Mouse (Mus musculus) layer of hippocampus, adult 8-10 months (tissue): ENCODE data around the gene Smim24. TPM values are rescaled to one million over a fixed set of nuclear protein-coding genes. Genes with fewer than 3 reads are reported as not detected.

Experiments used
- DNase-seq, 2 experiments: peaks; one replicate each; pipeline ENCODE4 v3.0.0; 2022; ENCODE audit warnings: low spot score in 2 of 2
- total RNA-seq, 4 experiments: library from RNA; stranded (reverse); gene quantifications; 2 replicates each; pipeline ENCODE4 v1.2.4; 2022

Gene Smim24
- total RNA-seq, result 1 to 10 TPM; 1.3 to 1.7 (median 1.4) TPM

- no peak for DNase-seq
Observed at GRCm38 (mm10) chr10:81392781-81393185, at the start of gene Smim24. TSS of gene Smim24 (plus strand) at chr10:81393051.

GRCm38 (mm10) chr10:81344421-81345161, 48.3 kb upstream of the Smim24 start:
- no peak for DNase-seq

- no peak for DNase-seq
Observed at GRCm38 (mm10) chr10:81345162-81345534, 47.7 kb upstream of the Smim24 start.

GRCm38 (mm10) chr10:81346453-81347067, 46.3 kb upstream of the Smim24 start:
- no peak for DNase-seq

- DNase-seq, result no peak
Observed at GRCm38 (mm10) chr10:81349146-81349545, 43.7 kb upstream of the Smim24 start.

GRCm38 (mm10) chr10:81349961-81350350, 42.9 kb upstream of the Smim24 start:
- no peak for DNase-seq

GRCm38 (mm10) chr10:81350351-81351063, 42.3 kb upstream of the Smim24 start, which contains the start of gene Hmg20b:
TSS of gene Hmg20b (minus strand) at chr10:81350480.
- peak; percentile 99 for DNase-seq

- no peak for DNase-seq
Observed at GRCm38 (mm10) chr10:81351678-81352291, 41.1 kb upstream of the Smim24 start.

GRCm38 (mm10) chr10:81354738-81355477, 37.9 kb upstream of the Smim24 start:
- no peak for DNase-seq

GRCm38 (mm10) chr10:81355533-81355932, 37.3 kb upstream of the Smim24 start:
- DNase-seq, result no peak

GRCm38 (mm10) chr10:81356352-81356990, 36.4 kb upstream of the Smim24 start:
- DNase-seq, result no peak

GRCm38 (mm10) chr10:81356991-81357844, 35.6 kb upstream of the Smim24 start, which contains the start of gene Mfsd12:
TSS of gene Mfsd12 (plus strand) at chr10:81357491.
- peak; percentile 75 to 88 for DNase-seq

- DNase-seq, result no peak
Observed at GRCm38 (mm10) chr10:81358209-81358608, 34.6 kb upstream of the Smim24 start.

- no peak for DNase-seq
Observed at GRCm38 (mm10) chr10:81358841-81359240, 34.0 kb upstream of the Smim24 start.

GRCm38 (mm10) chr10:81360721-81361120, 32.1 kb upstream of the Smim24 start:
- DNase-seq, result no peak

- no peak for DNase-seq
Observed at GRCm38 (mm10) chr10:81362336-81362949, 30.4 kb upstream of the Smim24 start.

GRCm38 (mm10) chr10:81363436-81364346, 29.2 kb upstream of the Smim24 start:
- DNase-seq, result no peak

GRCm38 (mm10) chr10:81364666-81365065, 28.2 kb upstream of the Smim24 start:
- no peak for DNase-seq
